Mouse (Mus musculus) erythroid progenitor cell, adult 5-6 weeks (primary cell): Measurements from ENCODE around the gene Lacc1. TPM values are rescaled to one million over a fixed set of nuclear protein-coding genes. Genes with fewer than 3 reads are reported as not detected.
A peak's percentile ranks its signal among the peaks of the same experiment; 100 is the strongest.
"Not testable (repeated sequence)": the region's sequence is repeated elsewhere in the genome, so short reads cannot be mapped to it uniquely, and the experiment has no call there.

Experiments
- ATAC-seq: replicated peaks from 2 replicates; pipeline ENCODE4 v1.8.0; 2016; ENCODE audit warnings: moderate number of reproducible peaks, mild to moderate bottlenecking, moderate TSS enrichment, inconsistent platforms; ENCODE audit not compliant: poor library complexity, low FRiP score, severe bottlenecking
- total RNA-seq, 2 experiments: library from RNA; stranded (forward) in 1 of 2; stranded (reverse) in 1 of 2; fragments of 150-400 nt in 1 of 2; fragments of 186-747, 209-891 nt in 1 of 2; gene quantifications; 2 replicates each; pipeline versions ENCODE4 v1.2.3 to v1.2.4; 2015 to 2017; ENCODE audit warnings: low replicate concordance in 2 of 2

The Lacc1 gene
- total RNA-seq (2015; ENCODE audit: low replicate concordance) (1.3 and 8.6 TPM in 2 replicates), total RNA-seq (2017; ENCODE audit: low replicate concordance) (0.51 TPM in 1 of 2 replicates, not detected in the other)

- peak; percentile 78 for ATAC-seq
Observed at GRCm38 (mm10) chr14:77036226-77037046, at the start of gene Lacc1, which contains the start of gene Ccdc122. TSS of gene Lacc1 (minus strand) at chr14:77036904. TSS of gene Ccdc122 (plus strand) at chr14:77036772.

- ATAC-seq = no peak
Observed at GRCm38 (mm10) chr14:77081248-77081647, 44.5 kb upstream of the Lacc1 start.

GRCm38 (mm10) chr14:77069361-77069760 lies 32.7 kb upstream of the Lacc1 start:
- no peak for ATAC-seq

- no peak for ATAC-seq
Observed at GRCm38 (mm10) chr14:77053288-77053687, 16.6 kb upstream of the Lacc1 start.

GRCm38 (mm10) chr14:77037832-77038425 lies 1.2 kb upstream of the Lacc1 start:
- ATAC-seq = no peak

GRCm38 (mm10) chr14:77037330-77037729 lies 626 bp upstream of the Lacc1 start:
- no peak for ATAC-seq

- no peak for ATAC-seq
Observed at GRCm38 (mm10) chr14:77034970-77035369, 1.7 kb downstream of the Lacc1 start.

GRCm38 (mm10) chr14:77034175-77034915 lies 2.4 kb downstream of the Lacc1 start:
- no peak for ATAC-seq

- no peak for ATAC-seq
Observed at GRCm38 (mm10) chr14:77033391-77033790, 3.3 kb downstream of the Lacc1 start.

GRCm38 (mm10) chr14:77032433-77032832 lies 4.3 kb downstream of the Lacc1 start:
- no peak for ATAC-seq

GRCm38 (mm10) chr14:77030808-77031207 lies 5.9 kb downstream of the Lacc1 start:
- ATAC-seq = no peak

- ATAC-seq = no peak
Observed at GRCm38 (mm10) chr14:77029319-77030054, 7.2 kb downstream of the Lacc1 start.

GRCm38 (mm10) chr14:77024499-77024898 lies 12.2 kb downstream of the Lacc1 start:
- ATAC-seq = no peak

- no peak for ATAC-seq
Observed at GRCm38 (mm10) chr14:77017211-77017610, 19.5 kb downstream of the Lacc1 start.

GRCm38 (mm10) chr14:77016783-77017182 lies 19.9 kb downstream of the Lacc1 start:
- ATAC-seq = not testable (repeated sequence)

- ATAC-seq = no peak
Observed at GRCm38 (mm10) chr14:77011804-77012203, 24.9 kb downstream of the Lacc1 start.

GRCm38 (mm10) chr14:77008238-77008637 lies 28.5 kb downstream of the Lacc1 start:
- ATAC-seq = no peak

GRCm38 (mm10) chr14:77005566-77005965 lies 31.1 kb downstream of the Lacc1 start:
- no peak for ATAC-seq

- no peak for ATAC-seq
Observed at GRCm38 (mm10) chr14:77004740-77005139, 32.0 kb downstream of the Lacc1 start.

- not testable (repeated sequence) for ATAC-seq
Observed at GRCm38 (mm10) chr14:76990351-76990750, 46.4 kb downstream of the Lacc1 start.
